Mouse (Mus musculus): Measurements from ENCODE around the gene Frmpd1.

The Frmpd1 gene

GRCm38 (mm10) chr4:45238260-45238659, 53.6 kb downstream of the Frmpd1 start:
- DNase-seq (ENCODE audit: low read depth, low spot score): no peak

- no peak for DNase-seq (ENCODE audit: low read depth, low spot score)
Observed at GRCm38 (mm10) chr4:45241330-45241729, 56.7 kb downstream of the Frmpd1 start.

GRCm38 (mm10) chr4:45242163-45242562, 57.5 kb downstream of the Frmpd1 start:
- no peak for DNase-seq (ENCODE audit: low read depth, low spot score)

GRCm38 (mm10) chr4:45243211-45243902, 58.7 kb downstream of the Frmpd1 start:
- DNase-seq (ENCODE audit: low read depth, low spot score): no peak

- DNase-seq (ENCODE audit: low read depth, low spot score): no peak
Observed at GRCm38 (mm10) chr4:45251265-45251664, 66.6 kb downstream of the Frmpd1 start.

GRCm38 (mm10) chr4:45252861-45253262, 68.2 kb downstream of the Frmpd1 start:
- DNase-seq (ENCODE audit: low read depth, low spot score): no peak

- no peak for DNase-seq (ENCODE audit: low read depth, low spot score)
Observed at GRCm38 (mm10) chr4:45253839-45254601, 69.3 kb downstream of the Frmpd1 start.

GRCm38 (mm10) chr4:45259232-45259832, 74.7 kb downstream of the Frmpd1 start:
- DNase-seq (ENCODE audit: low read depth, low spot score): no peak

- DNase-seq (ENCODE audit: low read depth, low spot score): no peak
Observed at GRCm38 (mm10) chr4:45261551-45261950, 76.9 kb downstream of the Frmpd1 start.

GRCm38 (mm10) chr4:45267883-45268282, 83.2 kb downstream of the Frmpd1 start:
- no peak for DNase-seq (ENCODE audit: low read depth, low spot score)

- DNase-seq (ENCODE audit: low read depth, low spot score): no peak
Observed at GRCm38 (mm10) chr4:45271041-45271452, 86.4 kb downstream of the Frmpd1 start.

- no peak for DNase-seq (ENCODE audit: low read depth, low spot score)
Observed at GRCm38 (mm10) chr4:45275770-45276169, 91.1 kb downstream of the Frmpd1 start.

GRCm38 (mm10) chr4:45279292-45279691, 94.6 kb downstream of the Frmpd1 start:
- DNase-seq (ENCODE audit: low read depth, low spot score): peak; percentile 27

- peak; percentile 84 for DNase-seq (ENCODE audit: low read depth, low spot score)
Observed at GRCm38 (mm10) chr4:45279981-45280548, 95.4 kb downstream of the Frmpd1 start.

GRCm38 (mm10) chr4:45286318-45286717, 101.6 kb downstream of the Frmpd1 start:
- DNase-seq (ENCODE audit: low read depth, low spot score): peak; percentile 46

GRCm38 (mm10) chr4:45287906-45288305, 103.2 kb downstream of the Frmpd1 start:
- no peak for DNase-seq (ENCODE audit: low read depth, low spot score)

- peak; percentile 83 for DNase-seq (ENCODE audit: low read depth, low spot score)
Observed at GRCm38 (mm10) chr4:45296662-45297564, 112.2 kb downstream of the Frmpd1 start, which contains the start of gene Trmt10b. Gene Trmt10b, plus strand, starts transcription at chr4:45297127.

- DNase-seq (ENCODE audit: low read depth, low spot score): no peak
Observed at GRCm38 (mm10) chr4:45305536-45305935, 120.9 kb downstream of the Frmpd1 start.

GRCm38 (mm10) chr4:45308046-45308445, 123.4 kb downstream of the Frmpd1 start:
- peak; percentile 45 for DNase-seq (ENCODE audit: low read depth, low spot score)

GRCm38 (mm10) chr4:45308606-45309005, 123.9 kb downstream of the Frmpd1 start:
- DNase-seq (ENCODE audit: low read depth, low spot score): no peak

- no peak for DNase-seq (ENCODE audit: low read depth, low spot score)
Observed at GRCm38 (mm10) chr4:45311056-45311455, 126.4 kb downstream of the Frmpd1 start.
